Mouse (Mus musculus): Measurements from ENCODE around the gene Sp6. TPM values are rescaled to one million over a fixed set of nuclear protein-coding genes. Genes with fewer than 3 reads are reported as not detected.

Gene Sp6
- polyA plus RNA-seq, 1 experiment from 2014 or later, result not detected

DNA sequence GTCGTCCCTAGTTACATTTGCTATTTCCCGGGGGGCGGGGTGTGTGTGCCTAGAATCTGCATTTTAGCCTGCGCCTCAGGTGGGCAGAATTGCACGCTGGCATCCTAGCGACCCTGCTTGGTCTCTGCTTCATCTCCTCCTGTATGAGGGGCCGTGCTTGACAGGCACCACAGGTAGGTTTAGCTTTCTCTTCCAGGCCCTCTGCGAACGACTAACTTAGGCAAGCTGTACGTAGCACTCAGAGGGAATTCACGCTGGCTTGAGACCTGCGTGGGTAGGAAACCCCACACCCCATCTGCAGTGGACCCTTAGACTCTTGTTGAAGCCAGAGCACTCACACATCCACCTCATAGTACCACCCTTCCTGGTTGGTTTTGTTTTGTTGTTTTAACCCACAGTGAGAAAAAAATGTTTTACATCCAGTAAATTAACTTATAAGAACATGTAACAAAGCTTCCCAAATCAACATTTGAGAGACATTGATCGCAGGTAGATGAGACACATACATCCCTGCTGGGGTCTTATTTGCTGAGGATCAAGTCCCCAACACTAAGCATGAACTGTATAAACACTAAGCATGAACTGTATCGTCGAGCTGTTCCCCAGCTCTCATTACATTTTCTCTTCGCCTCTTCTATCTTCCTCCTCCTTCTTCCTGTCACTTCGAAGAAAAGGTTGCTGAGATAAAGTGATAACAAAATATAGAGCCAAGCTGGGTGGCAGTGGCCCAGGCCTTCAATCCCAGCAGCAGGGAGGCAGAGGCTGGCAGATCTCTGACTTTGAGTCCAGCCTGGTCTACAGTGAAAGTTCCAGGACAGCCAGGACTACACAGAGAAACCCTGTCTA is 34.6 kb upstream of the Sp6 start:
- ATAC-seq (replicated peaks; ENCODE audit: low FRiP score, low TSS enrichment, low read depth), result no peak
- 30% methylated on average over 17 of the region's 17 CpGs for WGBS
- Histone ChIP-seq H3K4me3 (ENCODE audit: low read depth, low read length) (peak overlapping the region; percentile 55), H3K9ac (ENCODE audit: low read length) (peak overlapping the region; percentile 58), H3K4me2 (ENCODE audit: low read length) (peak overlapping the region; percentile 84), H3K27ac (ENCODE audit: low read depth) (peak overlapping the region; percentile 74), H3K36me3 (ENCODE audit: control insufficient read depth, insufficient read depth, low read length) (no peaks in the 10 kb centered on the region), H3K9me3 (ENCODE audit: control insufficient read depth, low read length) (no peaks in the 10 kb centered on the region), H3K4me1 (replicated peaks; ENCODE audit: control insufficient read depth, insufficient read depth, low read length) (peaks cover 15% of the 10 kb centered on the region), H3K27me3 (replicated peaks; ENCODE audit: control insufficient read depth, insufficient read depth, low read length) (no peaks in the 10 kb centered on the region)
- no peak for DNase-seq (ENCODE audit: low spot score)

DNA sequence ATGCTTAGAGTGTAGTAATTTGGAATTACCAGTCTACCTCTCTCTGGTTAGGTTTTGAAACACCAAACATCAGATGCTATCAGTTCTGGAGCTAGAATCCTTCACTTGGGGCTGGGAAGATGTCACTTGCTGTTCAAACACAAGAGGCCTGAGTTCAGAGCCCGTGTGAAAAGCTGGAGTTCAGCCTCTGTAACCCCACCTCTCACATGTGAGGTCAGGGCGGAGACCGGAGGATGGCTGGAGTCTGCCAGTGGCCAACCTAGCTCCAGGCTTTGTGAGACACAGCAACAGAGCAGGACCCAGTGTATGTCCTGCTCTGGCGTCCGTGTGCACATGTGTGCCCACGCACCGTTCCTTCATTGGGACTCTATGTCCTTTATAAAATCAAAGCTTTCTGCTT is 33.9 kb upstream of the Sp6 start:
- WGBS, result 80% methylated on average over 7 of the region's 7 CpGs
- 0 out of 2 replicates have a peak, but pooled peaks cover 3% of the 10 kb centered on the region for H3K27me3 ChIP-seq (replicated peaks; ENCODE audit: control insufficient read depth, insufficient read depth, low read length)
- no peaks in the 10 kb centered on the region for H3K36me3 ChIP-seq (ENCODE audit: control insufficient read depth, insufficient read depth, low read length)
- ATAC-seq (replicated peaks; ENCODE audit: low FRiP score, low TSS enrichment, low read depth) (no peak), DNase-seq (ENCODE audit: low spot score) (no peak)
- no peaks in the 10 kb centered on the region for H3K9me3 ChIP-seq (ENCODE audit: control insufficient read depth, low read length)
- H3K9ac ChIP-seq (ENCODE audit: low read length), result no peak overlapping the region
- H3K4me1 ChIP-seq (replicated peaks; ENCODE audit: control insufficient read depth, insufficient read depth, low read length), result peaks cover 15% of the 10 kb centered on the region
- no peak overlapping the region for H3K4me3 ChIP-seq (ENCODE audit: low read depth, low read length)
- no peak overlapping the region for H3K4me2 ChIP-seq (ENCODE audit: low read length)
- no peak overlapping the region for H3K27ac ChIP-seq (ENCODE audit: low read depth)

DNA sequence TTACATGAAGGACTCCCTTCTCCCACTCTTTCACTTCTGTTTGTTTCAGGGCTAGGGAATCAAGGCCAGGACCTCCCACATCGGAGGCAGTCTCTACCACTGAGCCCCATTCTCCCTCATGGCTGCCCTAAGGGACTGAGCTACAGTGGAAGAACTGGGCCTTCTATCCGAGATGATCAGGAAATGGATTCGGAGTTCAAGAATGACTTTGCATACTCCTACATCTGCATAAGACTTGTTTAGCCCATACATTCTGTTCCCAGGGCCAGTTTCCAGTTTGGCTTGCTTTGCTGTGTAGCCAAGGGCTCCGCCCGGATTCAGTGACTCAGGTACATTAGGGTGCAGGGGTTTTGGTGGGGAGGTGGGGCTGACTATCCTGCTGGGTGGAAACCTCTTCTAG is 33.2 kb upstream of the Sp6 start:
- 82% methylated on average over 5 of the region's 5 CpGs for WGBS
- no peak overlapping the region for H3K9ac ChIP-seq (ENCODE audit: low read length)
- no peak for ATAC-seq (replicated peaks; ENCODE audit: low FRiP score, low TSS enrichment, low read depth)

DNA sequence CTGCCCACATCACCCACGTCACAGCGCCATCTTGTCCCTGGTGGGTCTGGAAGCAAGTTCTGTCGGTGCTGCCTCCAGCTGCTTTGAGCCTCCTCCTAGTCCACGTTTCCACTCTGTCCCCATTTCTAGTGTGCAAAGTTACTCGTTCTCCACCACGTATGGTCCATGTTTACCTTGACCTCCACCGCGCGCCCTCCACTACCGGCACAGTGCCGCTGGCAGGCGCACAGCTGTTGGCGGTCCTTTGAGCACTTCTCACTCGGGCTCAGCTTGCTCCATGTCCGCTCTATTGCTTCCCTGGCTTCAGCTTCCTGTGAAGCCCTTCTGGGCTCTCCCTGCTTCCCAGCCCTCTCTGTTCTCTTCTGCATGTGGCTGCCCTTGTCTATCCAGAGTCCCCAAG is 31.7 kb upstream of the Sp6 start:
- Histone ChIP-seq H3K9me3 (ENCODE audit: control insufficient read depth, low read length) (no peaks in the 10 kb centered on the region), H3K27me3 (replicated peaks; ENCODE audit: control insufficient read depth, insufficient read depth, low read length) (0 out of 2 replicates have a peak, but pooled peaks cover 7% of the 10 kb centered on the region), H3K27ac (ENCODE audit: low read depth) (no peak overlapping the region), H3K4me2 (ENCODE audit: low read length) (no peak overlapping the region), H3K4me1 (replicated peaks; ENCODE audit: control insufficient read depth, insufficient read depth, low read length) (peaks cover 6% of the 10 kb centered on the region), H3K36me3 (ENCODE audit: control insufficient read depth, insufficient read depth, low read length) (no peaks in the 10 kb centered on the region), H3K4me3 (ENCODE audit: low read depth, low read length) (no peak overlapping the region), H3K9ac (ENCODE audit: low read length) (no peak overlapping the region)
- no peak for ATAC-seq (replicated peaks; ENCODE audit: low FRiP score, low TSS enrichment, low read depth)
- DNase-seq (ENCODE audit: low spot score), result no peak
- 67% methylated on average over 15 of the region's 15 CpGs for WGBS

More for the DNA sequence above, 33.2 kb upstream of the Sp6 start:
- H3K27me3 ChIP-seq (replicated peaks; ENCODE audit: control insufficient read depth, insufficient read depth, low read length), result 0 out of 2 replicates have a peak, but pooled peaks cover 4% of the 10 kb centered on the region
- no peak overlapping the region for H3K4me3 ChIP-seq (ENCODE audit: low read depth, low read length)
- no peak for DNase-seq (ENCODE audit: low spot score)
- H3K4me1 ChIP-seq (replicated peaks; ENCODE audit: control insufficient read depth, insufficient read depth, low read length), result peaks cover 15% of the 10 kb centered on the region
- H3K4me2 ChIP-seq (ENCODE audit: low read length), result no peak overlapping the region
- H3K27ac ChIP-seq (ENCODE audit: low read depth), result no peak overlapping the region
- H3K9me3 ChIP-seq (ENCODE audit: control insufficient read depth, low read length), result no peaks in the 10 kb centered on the region
- H3K36me3 ChIP-seq (ENCODE audit: control insufficient read depth, insufficient read depth, low read length), result no peaks in the 10 kb centered on the region

DNA sequence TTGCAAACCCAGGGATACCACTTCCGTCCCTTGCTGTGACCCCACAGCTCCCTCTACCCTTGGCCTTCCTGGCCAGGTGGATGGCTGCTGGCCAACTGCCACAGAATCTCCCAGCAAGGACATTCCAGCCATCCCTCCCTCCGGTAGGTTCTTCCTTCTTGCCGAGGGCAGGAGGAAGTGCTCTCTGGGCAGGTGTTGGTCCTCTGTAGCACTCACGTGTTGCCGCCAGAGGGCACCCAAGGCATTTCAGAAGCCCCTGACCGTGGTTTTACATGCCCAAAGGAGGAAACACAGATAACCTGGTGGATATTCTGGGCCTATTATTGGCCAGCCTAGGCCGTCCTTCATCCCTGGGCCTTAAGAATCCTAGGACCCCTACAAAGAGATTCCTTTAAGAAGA is 30.8 kb upstream of the Sp6 start:
- Histone ChIP-seq H3K27me3 (replicated peaks; ENCODE audit: control insufficient read depth, insufficient read depth, low read length) (0 out of 2 replicates have a peak, but pooled peaks cover 7% of the 10 kb centered on the region), H3K36me3 (ENCODE audit: control insufficient read depth, insufficient read depth, low read length) (no peaks in the 10 kb centered on the region), H3K4me2 (ENCODE audit: low read length) (0 out of 2 replicates have a peak overlapping the region, but pooled peaks have one; percentile 11), H3K9ac (ENCODE audit: low read length) (no peak overlapping the region), H3K4me3 (ENCODE audit: low read depth, low read length) (no peak overlapping the region), H3K27ac (ENCODE audit: low read depth) (no peak overlapping the region), H3K4me1 (replicated peaks; ENCODE audit: control insufficient read depth, insufficient read depth, low read length) (peaks cover 6% of the 10 kb centered on the region), H3K9me3 (ENCODE audit: control insufficient read depth, low read length) (no peaks in the 10 kb centered on the region)
- WGBS, result 4% methylated on average over 7 of the region's 7 CpGs
- ATAC-seq (replicated peaks; ENCODE audit: low FRiP score, low TSS enrichment, low read depth), result no peak
- DNase-seq (ENCODE audit: low spot score), result peak; percentile 90

DNA sequence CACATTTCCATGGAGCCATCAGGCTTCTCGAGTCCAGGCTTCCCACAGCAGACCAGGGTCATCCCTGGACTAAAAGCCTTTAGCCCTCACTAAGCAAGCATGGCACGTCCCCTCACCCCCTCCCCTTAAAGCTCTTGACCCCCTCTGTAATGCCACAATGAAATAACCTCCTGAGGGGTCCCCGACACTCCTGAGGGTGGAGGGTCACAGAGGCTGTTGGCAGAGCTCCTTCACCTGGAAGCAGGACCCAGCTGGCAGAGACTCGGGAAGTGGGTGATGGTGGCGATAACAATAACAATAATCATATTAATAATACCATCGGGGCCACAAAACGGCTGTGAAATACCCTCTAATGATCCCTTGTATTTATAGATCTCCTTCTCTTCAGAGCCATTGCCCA is 30.3 kb upstream of the Sp6 start, which contains the start of gene Sp2:
TSS of gene Sp2 (minus strand) at position 101 of the 400 bp plus-strand sequence.
- Histone ChIP-seq H3K27ac (ENCODE audit: low read depth) (no peak within 1 kb of the TSS), H3K36me3 (ENCODE audit: control insufficient read depth, insufficient read depth, low read length) (no peaks in the 10 kb centered on the region), H3K4me3 (ENCODE audit: low read depth, low read length) (no peak within 1 kb of the TSS), H3K9ac (ENCODE audit: low read length) (no peak within 1 kb of the TSS), H3K27me3 (replicated peaks; ENCODE audit: control insufficient read depth, insufficient read depth, low read length) (0 out of 2 replicates have a peak, but pooled peaks cover 7% of the 10 kb centered on the region), H3K9me3 (ENCODE audit: control insufficient read depth, low read length) (no peaks in the 10 kb centered on the region), H3K4me1 (replicated peaks; ENCODE audit: control insufficient read depth, insufficient read depth, low read length) (peaks cover 11% of the 10 kb centered on the region), H3K4me2 (ENCODE audit: low read length) (0 out of 2 replicates have a peak within 1 kb of the TSS, but pooled peaks have one; percentile 11)
- WGBS, result 71% methylated on average over 7 of the region's 7 CpGs
- ATAC-seq (replicated peaks; ENCODE audit: low FRiP score, low TSS enrichment, low read depth) (no peak), DNase-seq (ENCODE audit: low spot score) (no peak)

DNA sequence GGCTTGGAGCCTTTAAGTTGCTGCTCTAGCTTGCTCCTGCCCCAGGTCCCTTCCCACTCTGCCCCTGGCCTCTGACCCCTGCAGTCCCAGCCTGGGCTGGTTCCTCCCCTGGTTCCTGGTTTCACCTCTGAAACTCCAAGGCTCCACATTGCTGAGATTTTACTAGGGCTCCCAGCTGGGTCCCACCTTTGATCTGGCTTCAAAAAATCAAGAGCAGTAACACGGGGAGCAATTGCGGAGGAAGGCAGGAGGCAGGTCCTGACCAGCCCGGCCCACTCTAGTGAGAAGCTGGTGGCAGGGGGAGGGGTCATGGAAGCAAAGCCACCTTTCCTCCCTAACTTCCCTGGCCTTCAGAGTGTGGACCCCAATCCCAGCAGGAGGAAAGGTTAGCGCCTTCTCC is 28.3 kb upstream of the Sp6 start:
- Histone ChIP-seq H3K36me3 (ENCODE audit: control insufficient read depth, insufficient read depth, low read length) (no peaks in the 10 kb centered on the region), H3K27me3 (replicated peaks; ENCODE audit: control insufficient read depth, insufficient read depth, low read length) (0 out of 2 replicates have a peak, but pooled peaks cover 7% of the 10 kb centered on the region), H3K4me3 (ENCODE audit: low read depth, low read length) (no peak overlapping the region), H3K9me3 (ENCODE audit: control insufficient read depth, low read length) (no peaks in the 10 kb centered on the region), H3K4me2 (ENCODE audit: low read length) (no peak overlapping the region), H3K27ac (ENCODE audit: low read depth) (no peak overlapping the region), H3K4me1 (replicated peaks; ENCODE audit: control insufficient read depth, insufficient read depth, low read length) (peaks cover 12% of the 10 kb centered on the region), H3K9ac (ENCODE audit: low read length) (no peak overlapping the region)
- ATAC-seq (replicated peaks; ENCODE audit: low FRiP score, low TSS enrichment, low read depth), result no peak
- no peak for DNase-seq (ENCODE audit: low spot score)
- 30% methylated on average over 4 of the region's 4 CpGs for WGBS

DNA sequence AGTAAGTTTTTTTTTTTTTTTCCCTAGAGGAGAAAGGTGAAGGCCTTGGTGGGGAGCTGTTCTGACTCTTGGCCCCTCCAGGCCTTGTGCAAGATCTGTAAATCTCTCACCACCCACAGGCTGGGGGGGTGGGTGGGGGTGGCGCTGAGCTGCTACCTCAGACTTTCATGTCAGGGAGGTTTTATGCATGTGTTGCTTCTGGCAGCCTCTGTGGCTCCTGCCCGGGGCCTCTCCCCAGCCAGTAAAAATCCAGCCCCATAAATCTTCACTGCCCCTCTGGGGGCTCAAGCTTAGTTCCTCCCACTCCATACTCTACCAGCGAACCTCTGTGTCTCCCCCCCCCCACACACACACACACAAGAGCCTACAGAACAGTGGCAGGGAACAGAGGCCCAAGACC is 26.7 kb upstream of the Sp6 start:
- no peaks in the 10 kb centered on the region for H3K36me3 ChIP-seq (ENCODE audit: control insufficient read depth, insufficient read depth, low read length)
- H3K9me3 ChIP-seq (ENCODE audit: control insufficient read depth, low read length), result no peaks in the 10 kb centered on the region
- DNase-seq (ENCODE audit: low spot score), result no peak
- no peak overlapping the region for H3K4me2 ChIP-seq (ENCODE audit: low read length)
- H3K27ac ChIP-seq (ENCODE audit: low read depth), result no peak overlapping the region
- peaks cover 15% of the 10 kb centered on the region for H3K4me1 ChIP-seq (replicated peaks; ENCODE audit: control insufficient read depth, insufficient read depth, low read length)
- H3K27me3 ChIP-seq (replicated peaks; ENCODE audit: control insufficient read depth, insufficient read depth, low read length), result 0 out of 2 replicates have a peak, but pooled peaks cover 7% of the 10 kb centered on the region
- 21% methylated on average over 3 of the region's 3 CpGs for WGBS
- no peak for ATAC-seq (replicated peaks; ENCODE audit: low FRiP score, low TSS enrichment, low read depth)
- no peak overlapping the region for H3K9ac ChIP-seq (ENCODE audit: low read length)
- no peak overlapping the region for H3K4me3 ChIP-seq (ENCODE audit: low read depth, low read length)
